Mouse (Mus musculus) forebrain, embryonic 13.5 days (tissue): Measurements from ENCODE around the gene Cfap57. TPM values are rescaled to one million over a fixed set of nuclear protein-coding genes. Genes with fewer than 3 reads are reported as not detected.
"Not testable (repeated sequence)": the region's sequence is repeated elsewhere in the genome, so short reads cannot be mapped to it uniquely, and the experiment has no call there.

Experiments used
- ATAC-seq: fragments of 200-750 bp; cut with Nextera tagmentation; 2 replicates; pipeline ENCODE4 v1.8.0; 2017
- H3K27ac ChIP-seq: fragments of 300-500 bp; sonication (generic); 2 replicates; pipeline ENCODE4 v1.5.1; 2015; ENCODE audit warnings: inconsistent platforms, mild to moderate bottlenecking, moderate library complexity
- H3K27me3 ChIP-seq: fragments of 300-500 bp; sonication (generic); 2 replicates; pipeline ENCODE4 v1.6.1; 2015; ENCODE audit warnings: mild to moderate bottlenecking, inconsistent platforms
- H3K36me3 ChIP-seq: fragments of 300-500 bp; sonication (generic); 2 replicates; pipeline ENCODE4 v1.6.1; 2015; ENCODE audit warnings: mild to moderate bottlenecking, inconsistent platforms; ENCODE audit not compliant: poor library complexity, severe bottlenecking
- H3K4me1 ChIP-seq: fragments of 300-500 bp; sonication (generic); 2 replicates; pipeline ENCODE4 v1.6.1; 2015; ENCODE audit warnings: inconsistent platforms
- H3K4me2 ChIP-seq: fragments of 300-500 bp; sonication (generic); 2 replicates; pipeline ENCODE4 v1.6.1; 2015; ENCODE audit warnings: inconsistent platforms, mild to moderate bottlenecking, moderate library complexity
- H3K4me3 ChIP-seq: fragments of 300-500 bp; sonication (generic); 2 replicates; pipeline ENCODE4 v1.5.1; 2015; ENCODE audit warnings: mild to moderate bottlenecking, inconsistent platforms
- H3K9ac ChIP-seq: fragments of 300-500 bp; sonication (generic); 2 replicates; pipeline ENCODE4 v1.6.1; 2015; ENCODE audit warnings: mild to moderate bottlenecking, inconsistent platforms
- H3K9me3 ChIP-seq: fragments of 300-500 bp; sonication (generic); replicated peaks from 2 replicates; pipeline ENCODE4 v1.6.1; 2016; ENCODE audit warnings: inconsistent platforms
- WGBS: fragments of 180-500 bp; shearing (Covaris S2); methylation state at CpG from one replicate; pipeline ENCODE4 v1.1.7; 2015; 5-methylcytosine and 5-hydroxymethylcytosine counted together
- polyA plus RNA-seq: library from polyadenylated mRNA; unstranded; fragments of >200 nt; fragmentation: Nextera tagmentation; extraction: Ambion mirVana; gene quantifications from 2 replicates; pipeline ENCODE4 v1.2.1, GENCODE M21; 2015

The Cfap57 gene
- polyA plus RNA-seq, 1 experiment from 2014 or later: 0.90 TPM

- Histone ChIP-seq H3K9ac (no peak overlapping the region), H3K9me3 (no peaks in the 10 kb centered on the region), H3K36me3 (no peaks in the 10 kb centered on the region), H3K4me1 (peaks cover 5% of the 10 kb centered on the region; the same call in 1 of the 2 replicates), H3K27me3 (no peaks in the 10 kb centered on the region), H3K4me3 (no peak overlapping the region), H3K4me2 (no peak overlapping the region), H3K27ac (no peak overlapping the region)
- ATAC-seq: no peak
- 6% methylated on average over 6 of the region's 6 CpGs for WGBS
Observed at GRCm38 (mm10) chr4:118509050-118509449, 111.5 kb downstream of the Cfap57 start.

- not testable (repeated sequence) for H3K4me3 ChIP-seq, ATAC-seq, H3K9ac ChIP-seq, H3K27me3 ChIP-seq, H3K27ac ChIP-seq, H3K4me1 ChIP-seq, H3K4me2 ChIP-seq, H3K9me3 ChIP-seq, H3K36me3 ChIP-seq
- 92% methylated on average over 1 of the region's 1 CpGs for whole genome bisulfite sequencing
Observed at GRCm38 (mm10) chr4:118507171-118507570, 113.4 kb downstream of the Cfap57 start.

- no peaks in the 10 kb centered on the region for H3K27me3 ChIP-seq
- no peaks in the 10 kb centered on the region for H3K9me3 ChIP-seq
- H3K4me2 ChIP-seq: no peak overlapping the region
- no peak overlapping the region for H3K4me3 ChIP-seq
- 82% methylated on average over 3 of the region's 3 CpGs for WGBS
- no peak overlapping the region for H3K9ac ChIP-seq
- no peak for ATAC-seq
- H3K4me1 ChIP-seq: no peaks in the 10 kb centered on the region
- H3K36me3 ChIP-seq: no peaks in the 10 kb centered on the region
- H3K27ac ChIP-seq: no peak overlapping the region
Observed at GRCm38 (mm10) chr4:118505551-118505950, 115.0 kb downstream of the Cfap57 start.

Other genes starting within 250 kb of the Cfap57 start
- 10.0 and 12.6 TPM in 2 replicates for gene Szt2, start 211.5 kb downstream of the Cfap57 start, polyA plus RNA-seq
- 143 and 144 TPM in 2 replicates for gene Med8, start 211.4 kb downstream of the Cfap57 start, polyA plus RNA-seq
- gene Elovl1, start 192.7 kb downstream of the Cfap57 start, polyA plus RNA-seq: 24.1 and 24.3 TPM in 2 replicates
- gene Cdc20, start 183.4 kb downstream of the Cfap57 start, polyA plus RNA-seq: 251 and 259 TPM in 2 replicates
- gene Mpl, start 163.3 kb downstream of the Cfap57 start, polyA plus RNA-seq: 0.08 and 0.37 TPM in 2 replicates
- gene Tie1, start 130.7 kb downstream of the Cfap57 start, polyA plus RNA-seq: 11.6 and 11.9 TPM in 2 replicates
- gene 2610528J11Rik, start 93.8 kb downstream of the Cfap57 start, polyA plus RNA-seq: 0.18 TPM in 1 of 2 replicates, not detected in the other
- not detected in 2 replicates for gene Tmem125, start 76.7 kb downstream of the Cfap57 start, polyA plus RNA-seq
- 147 and 168 TPM in 2 replicates for gene Ebna1bp2, start within 50 bp of the Cfap57 start, polyA plus RNA-seq
- gene Olfr62, start 38.2 kb upstream of the Cfap57 start, polyA plus RNA-seq: not detected in 2 replicates
- not detected in 2 replicates for gene Olfr1342, start 72.0 kb upstream of the Cfap57 start, polyA plus RNA-seq
- gene Olfr1341, start 82.7 kb upstream of the Cfap57 start, polyA plus RNA-seq: not detected in 2 replicates
- not detected in 2 replicates for gene Olfr1340, start 99.4 kb upstream of the Cfap57 start, polyA plus RNA-seq
- gene Olfr1339, start 111.4 kb upstream of the Cfap57 start, polyA plus RNA-seq: not detected in 2 replicates
- not detected in 2 replicates for gene Olfr1338, start 138.0 kb upstream of the Cfap57 start, polyA plus RNA-seq
- gene Olfr1337, start 161.8 kb upstream of the Cfap57 start, polyA plus RNA-seq: not detected in 2 replicates
- gene Olfr1335, start 189.2 kb upstream of the Cfap57 start, polyA plus RNA-seq: not detected in 2 replicates
- not detected in 2 replicates for gene Olfr1333, start 215.5 kb upstream of the Cfap57 start, polyA plus RNA-seq
- not detected in 2 replicates for gene Olfr1331, start 243.9 kb upstream of the Cfap57 start, polyA plus RNA-seq